Mouse (Mus musculus): Measurements from ENCODE around the gene Tspan8.

- TF ChIP-seq CTCF (IDR thresholded peaks at IDR 0.05; ENCODE audit: borderline replicate concordance, insufficient read depth, low read length) (no peak), POLR2A (IDR thresholded peaks at IDR 0.05; ENCODE audit: low read depth, low read length) (no peak)
Measured at GRCm38 (mm10) chr10:115770032-115770431, 46.6 kb upstream of the Tspan8 start.
